In genomic region chr12:50697492-50697891, GRCm38 (mm10) we compare ENCODE assay signal across 9 mouse cellular contexts. TPM values are rescaled to one million over a fixed set of nuclear protein-coding genes. Genes with fewer than 3 reads are reported as not detected.
DNase-seq lines count a peak whose midpoint lies in the region; ATAC-seq and TF ChIP-seq lines count a peak whose summit lies in the region.
"Had no signal": no experiment of that assay in that cellular context is flagged by ENCODE, and none has a peak within 500 bp of the region (broad histone marks: within the 10 kb centered on the region; RNA-seq: fewer than 3 reads in every experiment).

No protein-coding gene starts in this region.

- H3K4me2 ChIP-seq in lung, postnatal 0 days (replicated peaks; ENCODE audit: low read depth, low read length): no peak overlapping the region

- intact Hi-C loops in left cerebral cortex, postnatal 4 days (cut with DNase I): loop anchor here (5.0 to 10.0 kb wide), 3 partner anchors 385 to 1325 kb away; no protein-coding TSS in a partner anchor
- intact Hi-C loops in heart, postnatal 10 days (cut with DNase I): loop anchor here (2.0 to 10.0 kb wide), 3 partner anchors 247 to 1325 kb away; no protein-coding TSS in a partner anchor

- no peak overlapping the region for H3K4me3 ChIP-seq in lung, postnatal 0 days (ENCODE audit: low read depth, low read length)
- H3K4me3 ChIP-seq: myocyte had no signal

- WGBS in lung, postnatal 0 days: 4% methylated on average over 3 of the region's 3 CpGs

- no peak for TF ChIP-seq EP300 in lung, postnatal 0 days (IDR thresholded peaks at IDR 0.05)

- DNase-seq in adrenal gland, adult (ENCODE audit: inconsistent age in 2 of 2, low spot score in 1 of 2): peak; percentile 15 to 80
- DNase-seq in adrenal gland, postnatal 4 days (ENCODE audit: low spot score in 2 of 2): no peak
- peak; percentile 44 for DNase-seq in left cerebral cortex, adult 11 months (ENCODE audit: low spot score)
- DNase-seq in left cerebral cortex, postnatal 4 days: no peak
- DNase-seq in heart, postnatal 10 days: peak; percentile 36 to 48
- DNase-seq in lung, postnatal 0 days (ENCODE audit: low spot score): peak; percentile 73
- no peak for DNase-seq in ovary, postnatal 36 days (ENCODE audit: low spot score)
- DNase-seq in ovary, postnatal 10 days (ENCODE audit: low spot score): no peak

- no peaks in the 10 kb centered on the region for H3K27me3 ChIP-seq in lung, postnatal 0 days (replicated peaks; ENCODE audit: insufficient read depth, low read length)

- H3K9ac ChIP-seq in lung, postnatal 0 days (replicated peaks; ENCODE audit: low read depth): no peak overlapping the region

- peak; percentile 38 for ATAC-seq in lung, postnatal 0 days

- H3K4me1 ChIP-seq in lung, postnatal 0 days (ENCODE audit: insufficient read depth, low read depth, low read length): no peaks in the 10 kb centered on the region

- H3K27ac ChIP-seq in lung, postnatal 0 days (ENCODE audit: low read length): no peak overlapping the region

- peak; percentile 74 for TF ChIP-seq CTCF in lung, postnatal 0 days (IDR thresholded peaks at IDR 0.05)

- H3K36me3 ChIP-seq in lung, postnatal 0 days (ENCODE audit: insufficient read depth, low read length): no peaks in the 10 kb centered on the region

- H3K9me3 ChIP-seq in lung, postnatal 0 days (ENCODE audit: low read length): no peaks in the 10 kb centered on the region

RNA-seq across cellular contexts. Expression of gene Prkd1, which starts 48.6 kb away (rescaled TPM):
- 10 to 100 TPM; 19.0 to 20.2 TPM for total RNA-seq in adrenal gland, postnatal 4 days (2021)
- total RNA-seq in left cerebral cortex, postnatal 4 days (2021): 10 to 100 TPM in 1 of 2 experiments, 1 to 10 TPM in 1; 9.4 to 10.2 TPM
- total RNA-seq in heart, postnatal 10 days (2021): 1 to 10 TPM; 7.1 to 8.5 TPM
- polyA plus RNA-seq in lung, postnatal 0 days (2015; fragmentation: Nextera tagmentation; extraction: Ambion mirVana): 4.0 and 4.9 TPM in 2 replicates

Comparison
In these comparisons a context has a peak if more than half of its experiments do, and no peak if none do; other contexts are left out.
1. DNase-seq: peak in adrenal gland, adult (2 of 2), left cerebral cortex, adult 11 months (single experiment), heart, postnatal 10 days (2 of 2) and lung, postnatal 0 days (single experiment); none in adrenal gland, postnatal 4 days (0 of 2), left cerebral cortex, postnatal 4 days (single experiment), ovary, postnatal 36 days (single experiment) and ovary, postnatal 10 days (single experiment).